Mouse (Mus musculus) liver, embryonic 13.5 days (tissue): Measurements from ENCODE around the gene Mapkapk3. TPM values are rescaled to one million over a fixed set of nuclear protein-coding genes. Genes with fewer than 3 reads are reported as not detected.

Source experiments
- ATAC-seq: fragments of 200-750 bp; cut with Nextera tagmentation; 2 replicates; pipeline ENCODE4 v1.8.0; 2017; ENCODE audit warnings: low read depth, mild to moderate bottlenecking, moderate number of reproducible peaks, moderate library complexity
- DNase-seq: peaks from one replicate; pipeline ENCODE4 v3.0.0; 2022
- H3K27ac ChIP-seq: fragments of 300-500 bp; sonication (generic); 2 replicates; pipeline ENCODE4 v1.5.1; 2015; ENCODE audit warnings: moderate library complexity, mild to moderate bottlenecking, inconsistent platforms
- H3K27me3 ChIP-seq: fragments of 300-500 bp; sonication (generic); 2 replicates; pipeline ENCODE4 v1.6.1; 2015; ENCODE audit warnings: mild to moderate bottlenecking, inconsistent platforms
- H3K36me3 ChIP-seq: fragments of 300-500 bp; sonication (generic); 2 replicates; pipeline ENCODE4 v1.6.1; 2015; ENCODE audit warnings: mild to moderate bottlenecking, inconsistent platforms
- H3K4me1 ChIP-seq: fragments of 300-500 bp; sonication (generic); replicated peaks from 2 replicates; pipeline ENCODE4 v1.6.1; 2015; ENCODE audit warnings: inconsistent platforms
- H3K4me2 ChIP-seq: fragments of 300-500 bp; sonication (generic); 2 replicates; pipeline ENCODE4 v1.6.1; 2015; ENCODE audit warnings: inconsistent platforms, mild to moderate bottlenecking, moderate library complexity
- H3K4me3 ChIP-seq: fragments of 300-500 bp; sonication (generic); replicated peaks from 2 replicates; pipeline ENCODE4 v1.5.1; 2015; ENCODE audit warnings: mild to moderate bottlenecking, inconsistent platforms
- H3K9ac ChIP-seq: fragments of 300-500 bp; sonication (generic); 2 replicates; pipeline ENCODE4 v1.6.1; 2015; ENCODE audit warnings: mild to moderate bottlenecking, inconsistent platforms
- H3K9me3 ChIP-seq: fragments of 300-500 bp; sonication (generic); replicated peaks from 2 replicates; pipeline ENCODE4 v1.6.1; 2016; ENCODE audit warnings: inconsistent platforms
- WGBS: fragments of 180-500 bp; shearing (Covaris S2); methylation state at CpG from one replicate; pipeline ENCODE4 v1.1.7; 2015; ENCODE audit not compliant: insufficient replicate concordance; 5-methylcytosine and 5-hydroxymethylcytosine counted together
- microRNA-seq: library from miRNA; unstranded; fragments of <30 nt; microRNA quantifications from one replicate; pipeline ENCODE4, GENCODE M21; 2016
- polyA plus RNA-seq: library from polyadenylated mRNA; unstranded; fragments of >200 nt; fragmentation: Nextera tagmentation; extraction: Ambion mirVana; gene quantifications from 2 replicates; pipeline ENCODE4 v1.2.1, GENCODE M21; 2015

Gene Mapkapk3
- polyA plus RNA-seq, 1 experiment from 2014 or later, result 9.1 TPM

- WGBS, result 30% methylated on average over 5 of the region's 5 CpGs
- Histone ChIP-seq H3K27me3 (peaks cover 86% of the 10 kb centered on the region), H3K9ac (no peak overlapping the region), H3K4me1 (peaks cover 10% of the 10 kb centered on the region), H3K4me2 (no peak overlapping the region), H3K9me3 (no peaks in the 10 kb centered on the region), H3K27ac (no peak overlapping the region), H3K4me3 (no peak overlapping the region), H3K36me3 (no peaks in the 10 kb centered on the region)
- ATAC-seq, result no peak
- DNase-seq, result no peak
These were observed 54.4 kb downstream of the Mapkapk3 start for GRCm38 (mm10) chr9:107235261-107235660.

- DNase-seq (no peak), ATAC-seq (no peak)
- H3K4me2 ChIP-seq, result peak overlapping the region; percentile 77
- H3K27me3 ChIP-seq, result peaks cover 89% of the 10 kb centered on the region
- WGBS, result 21% methylated on average over 9 of the region's 9 CpGs
- peaks cover 10% of the 10 kb centered on the region for H3K4me1 ChIP-seq
- no peak overlapping the region for H3K9ac ChIP-seq
- H3K36me3 ChIP-seq, result no peaks in the 10 kb centered on the region
- no peaks in the 10 kb centered on the region for H3K9me3 ChIP-seq
- H3K27ac ChIP-seq, result no peak overlapping the region
- peak overlapping the region; percentile 59 for H3K4me3 ChIP-seq
These were observed 57.5 kb downstream of the Mapkapk3 start for GRCm38 (mm10) chr9:107232140-107232539.

GRCm38 (mm10) chr9:107231539-107232139, 58.0 kb downstream of the Mapkapk3 start, which contains the start of gene Dock3:
TSS of gene Dock3 (minus strand) at chr9:107231909.
- Histone ChIP-seq H3K27me3 (peaks cover 89% of the 10 kb centered on the region), H3K36me3 (no peaks in the 10 kb centered on the region), H3K9ac (peak within 1 kb of the TSS; percentile 41), H3K4me3 (peak within 1 kb of the TSS; percentile 59), H3K9me3 (no peaks in the 10 kb centered on the region), H3K27ac (no peak within 1 kb of the TSS), H3K4me1 (peaks cover 10% of the 10 kb centered on the region), H3K4me2 (peak within 1 kb of the TSS; percentile 77)
- ATAC-seq (0 out of 2 replicates have a peak, but pooled peaks have one; percentile 29), DNase-seq (no peak)
- under 1% methylated on average over 78 of the region's 87 CpGs for WGBS

- DNase-seq, result no peak
- no peaks in the 10 kb centered on the region for H3K9me3 ChIP-seq
- no peak overlapping the region for H3K27ac ChIP-seq
- WGBS, result 4% methylated on average over 30 of the region's 50 CpGs
- H3K4me1 ChIP-seq, result peaks cover 10% of the 10 kb centered on the region
- peak overlapping the region; percentile 77 for H3K4me2 ChIP-seq
- H3K4me3 ChIP-seq, result peak overlapping the region; percentile 59
- H3K9ac ChIP-seq, result peak overlapping the region; percentile 41
- peaks cover 88% of the 10 kb centered on the region for H3K27me3 ChIP-seq
- no peaks in the 10 kb centered on the region for H3K36me3 ChIP-seq
- no peak for ATAC-seq
These were observed 58.6 kb downstream of the Mapkapk3 start for GRCm38 (mm10) chr9:107230991-107231538.

- Histone ChIP-seq H3K27ac (no peak overlapping the region), H3K4me2 (no peak overlapping the region), H3K36me3 (no peaks in the 10 kb centered on the region), H3K27me3 (peaks cover 37% of the 10 kb centered on the region), H3K4me1 (no peaks in the 10 kb centered on the region), H3K4me3 (no peak overlapping the region), H3K9ac (no peak overlapping the region), H3K9me3 (no peaks in the 10 kb centered on the region)
- no peak for DNase-seq
- no peak for ATAC-seq
- 45% methylated on average over 1 of the region's 1 CpGs for WGBS
These were observed 65.1 kb downstream of the Mapkapk3 start for GRCm38 (mm10) chr9:107224597-107224996.

Small RNA genes within 50 kb of the gene (microRNA-seq; reads per million reads assigned to microRNA genes)
- gene Gm22238, result not detected

Other genes starting within 250 kb of the Mapkapk3 start
- 0.09 and 0.19 TPM in 2 replicates for gene Dock3, start 58.0 kb downstream of the Mapkapk3 start, polyA plus RNA-seq
- 10.7 and 12.2 TPM in 2 replicates for gene Cish, start 6.1 kb upstream of the Mapkapk3 start, polyA plus RNA-seq
- gene Hemk1, start 48.5 kb upstream of the Mapkapk3 start, polyA plus RNA-seq, result 3.6 and 3.8 TPM in 2 replicates
- 0.03 and 0.09 TPM in 2 replicates for gene 6430571L13Rik, start 50.7 kb upstream of the Mapkapk3 start, polyA plus RNA-seq
- gene Cacna2d2, start 109.7 kb upstream of the Mapkapk3 start, polyA plus RNA-seq, result 0.05 TPM in 1 of 2 replicates, not detected in the other
- 16.5 and 18.3 TPM in 2 replicates for gene Tmem115, start 244.1 kb upstream of the Mapkapk3 start, polyA plus RNA-seq